Mouse (Mus musculus) layer of hippocampus, adult 9-10 months (tissue): Measurements from ENCODE around the gene Scarf2.

Experiments used
- DNase-seq: peaks from one replicate; pipeline ENCODE4 v3.0.0; 2022; ENCODE audit warnings: low spot score

Scarf2 gene

DNA sequence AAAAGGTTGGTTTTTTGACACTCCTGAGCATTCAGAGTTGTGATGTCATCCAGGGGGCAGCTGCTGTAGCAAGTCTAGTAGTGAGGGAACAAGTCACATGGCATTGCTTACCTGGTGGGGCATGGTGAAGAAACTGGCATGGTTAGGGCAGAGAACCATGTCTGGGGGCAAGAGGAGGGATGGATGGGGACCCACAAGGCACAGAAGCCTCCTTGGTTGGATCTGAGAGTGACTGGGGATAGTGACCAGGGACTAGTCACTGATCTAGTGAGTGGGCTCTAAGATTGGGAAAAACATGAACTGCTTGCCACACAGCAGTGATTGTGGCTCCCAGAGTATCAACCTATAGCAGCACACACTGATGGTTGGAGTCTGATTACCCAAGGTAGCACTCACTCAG is 2.5 kb downstream of the Scarf2 start:
- no peak for DNase-seq

DNA sequence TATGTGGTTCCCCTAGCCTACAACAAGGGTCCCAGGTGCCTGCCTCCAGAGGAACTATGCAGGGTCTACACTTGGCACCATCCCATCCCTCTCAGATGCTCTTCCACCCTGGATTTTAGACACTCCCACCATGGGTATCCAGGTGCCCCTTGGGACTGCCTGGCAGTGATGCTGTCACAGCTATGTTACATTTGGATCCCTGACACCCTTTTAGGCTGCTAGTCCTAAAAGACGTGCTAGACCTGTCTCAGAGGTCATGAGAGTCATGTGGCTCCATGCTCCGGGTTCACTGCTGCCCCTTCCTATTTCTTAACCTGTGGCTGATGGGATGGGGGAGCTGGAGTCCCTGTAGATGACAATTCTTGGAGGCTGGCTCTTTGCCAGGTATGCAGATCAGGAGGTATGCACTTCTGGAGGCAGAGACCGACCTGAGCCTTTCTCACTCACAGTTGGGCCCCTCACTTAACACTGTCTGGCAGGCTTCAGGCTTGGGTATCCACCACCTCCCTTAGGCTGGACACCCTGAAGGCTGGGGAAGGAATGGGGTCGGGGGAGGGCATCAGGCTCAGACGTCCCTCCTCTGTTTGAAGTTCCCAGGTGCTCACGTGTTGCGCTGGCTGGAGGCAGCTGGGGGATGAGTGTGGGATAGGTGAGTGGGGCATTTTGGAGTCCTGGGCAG is 4.8 kb downstream of the Scarf2 start:
- no peak for DNase-seq

DNA sequence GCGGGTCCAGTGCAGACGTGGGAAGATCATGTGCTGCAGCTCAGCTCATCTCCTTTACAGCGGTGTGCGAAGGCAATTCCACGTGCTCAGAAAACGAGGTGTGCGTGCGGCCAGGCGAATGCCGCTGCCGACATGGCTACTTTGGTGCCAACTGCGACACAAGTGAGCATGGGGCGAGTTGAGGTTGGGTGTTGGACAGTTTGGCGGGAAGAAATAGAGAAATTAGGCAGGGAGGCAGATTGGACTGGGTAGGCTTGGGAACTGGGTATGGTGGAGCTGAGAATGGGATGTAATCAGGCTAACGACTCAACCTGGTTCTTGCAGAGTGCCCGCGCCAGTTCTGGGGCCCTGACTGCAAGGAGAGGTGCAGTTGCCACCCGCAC is 5.4 kb downstream of the Scarf2 start:
- no peak for DNase-seq

DNA sequence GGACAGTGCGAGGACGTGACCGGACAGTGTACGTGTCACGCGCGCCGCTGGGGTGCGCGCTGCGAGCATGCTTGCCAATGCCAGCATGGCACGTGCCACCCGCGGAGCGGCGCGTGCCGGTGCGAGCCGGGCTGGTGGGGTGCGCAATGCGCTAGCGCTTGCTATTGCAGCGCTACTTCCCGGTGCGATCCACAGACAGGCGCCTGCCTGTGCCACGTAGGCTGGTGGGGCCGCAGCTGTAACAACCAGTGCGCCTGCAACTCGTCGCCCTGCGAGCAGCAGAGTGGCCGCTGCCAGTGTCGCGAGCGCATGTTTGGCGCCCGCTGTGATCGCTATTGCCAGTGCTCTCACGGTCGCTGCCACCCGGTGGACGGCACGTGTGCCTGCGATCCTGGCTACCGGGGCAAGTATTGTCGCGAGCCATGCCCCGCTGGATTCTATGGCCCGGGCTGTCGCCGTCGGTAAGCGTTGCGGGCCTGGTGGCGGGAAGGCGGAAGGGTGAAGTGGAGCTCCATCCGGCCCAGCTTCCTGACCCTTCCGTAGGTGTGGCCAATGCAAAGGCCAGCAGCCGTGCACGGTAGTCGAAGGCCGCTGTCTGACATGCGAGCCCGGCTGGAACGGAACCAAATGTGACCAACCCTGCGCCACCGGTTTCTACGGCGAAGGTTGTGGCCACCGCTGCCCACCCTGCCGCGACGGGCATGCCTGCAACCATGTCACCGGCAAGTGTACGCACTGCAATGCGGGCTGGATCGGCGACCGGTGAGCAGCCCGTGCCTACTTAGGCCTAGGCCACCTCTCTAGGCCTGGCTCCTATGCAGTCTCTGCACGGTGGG is 6.0 kb downstream of the Scarf2 start:
- DNase-seq, result no peak

DNA sequence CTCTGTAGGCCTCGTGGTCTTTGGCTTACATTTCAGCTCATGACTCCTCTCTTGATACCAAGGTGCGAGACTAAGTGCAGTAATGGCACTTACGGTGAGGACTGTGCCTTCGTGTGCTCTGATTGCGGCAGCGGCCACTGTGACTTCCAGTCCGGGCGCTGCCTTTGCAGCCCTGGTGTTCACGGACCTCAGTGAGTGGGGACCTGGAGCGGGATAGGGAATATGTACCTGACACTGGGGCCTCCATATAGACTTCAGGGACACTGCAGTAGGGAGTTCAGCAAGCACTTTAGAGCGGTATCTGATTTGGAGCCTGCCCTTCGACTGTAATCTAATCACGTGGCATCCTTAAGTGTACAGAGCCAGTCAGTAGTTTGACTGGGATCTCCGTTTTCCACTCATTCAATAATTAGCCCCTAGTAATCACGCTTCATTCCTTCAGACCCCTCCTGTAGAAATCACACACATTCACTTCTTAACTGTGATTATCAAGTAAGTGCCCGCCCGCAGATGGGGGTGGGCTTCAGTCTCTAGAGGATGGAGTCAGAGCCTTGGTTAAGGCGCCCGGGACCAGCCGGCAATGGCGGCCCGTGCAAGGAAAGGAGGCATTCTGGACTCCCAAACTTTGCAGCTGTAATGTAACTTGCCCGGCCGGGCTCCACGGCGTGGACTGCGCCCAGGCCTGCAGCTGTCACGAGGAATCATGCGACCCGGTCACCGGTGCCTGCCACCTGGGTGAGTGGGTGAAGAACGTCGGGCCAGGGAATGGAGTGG is 6.8 kb downstream of the Scarf2 start:
- DNase-seq, result no peak

DNA sequence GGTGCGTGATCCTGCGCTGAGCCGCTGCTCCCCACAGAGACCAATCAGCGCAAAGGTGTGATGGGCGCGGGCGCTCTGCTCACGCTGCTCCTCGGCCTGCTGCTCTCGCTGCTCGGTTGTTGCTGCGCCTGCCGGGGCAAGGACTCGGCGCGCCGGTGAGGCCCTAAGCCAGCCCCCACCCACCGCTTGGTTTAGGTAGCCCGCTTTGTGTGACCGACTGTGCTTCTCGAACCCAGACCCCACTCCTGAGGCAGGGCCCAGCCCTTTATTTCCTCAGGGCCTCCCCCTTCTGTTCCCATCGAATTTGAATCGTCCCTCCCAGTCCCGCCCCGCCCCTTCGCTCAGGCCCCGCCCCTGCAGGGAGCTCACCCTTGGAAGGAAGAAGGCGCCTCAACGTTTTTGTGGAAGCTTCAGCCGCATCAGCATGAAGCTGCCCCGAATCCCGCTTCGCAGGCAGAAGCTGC is 7.4 kb downstream of the Scarf2 start:
- no peak for DNase-seq

DNA sequence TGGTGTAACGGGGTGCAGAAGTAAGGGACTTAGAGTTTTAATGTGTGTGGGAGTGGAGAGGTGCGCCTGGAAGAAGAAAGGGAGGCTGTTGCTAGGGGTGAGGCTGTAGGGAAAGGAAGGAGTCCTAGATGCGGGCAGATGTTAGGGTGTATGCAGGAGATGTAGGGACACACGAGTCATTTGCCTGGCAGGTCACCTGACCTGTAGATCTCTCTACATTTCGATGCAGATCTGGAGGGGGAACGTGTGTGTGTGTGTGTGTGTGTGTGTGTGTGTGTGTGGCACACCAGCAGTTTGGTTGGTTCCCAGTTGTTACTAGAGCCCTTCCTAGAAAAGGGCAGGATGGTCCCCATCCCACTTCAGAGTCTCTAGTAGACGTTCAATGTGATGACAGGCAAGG is 7.9 kb downstream of the Scarf2 start:
- DNase-seq, result no peak

DNA sequence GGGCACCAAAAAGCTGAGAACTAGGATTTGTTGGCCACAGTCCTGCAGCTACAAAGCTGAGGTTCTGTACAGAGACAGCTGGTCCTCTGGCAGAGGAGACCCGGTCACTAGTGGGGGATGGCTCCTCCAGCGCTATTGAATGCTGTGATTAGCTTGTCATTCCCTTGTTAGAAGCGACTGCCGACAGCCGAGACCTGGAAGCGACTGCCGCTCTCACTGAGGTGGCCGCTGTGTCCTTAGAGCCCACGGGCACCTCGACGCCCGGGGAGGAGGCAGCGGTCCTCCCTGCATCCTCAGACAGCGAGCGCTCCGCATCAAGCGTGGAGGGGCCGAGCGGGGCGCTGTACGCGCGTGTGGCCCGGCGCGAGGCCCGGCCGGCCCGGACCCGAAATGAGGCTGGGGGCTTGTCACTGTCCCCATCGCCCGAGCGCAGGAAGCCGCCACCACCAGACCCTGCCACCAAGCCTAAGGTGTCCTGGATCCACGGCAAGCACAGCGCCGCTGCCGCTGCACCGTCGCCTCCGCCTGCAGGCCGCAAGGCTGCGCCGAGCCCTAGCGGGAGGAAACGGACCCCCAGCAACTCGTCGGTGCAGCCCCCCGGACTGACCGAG is 9.6 kb downstream of the Scarf2 start:
- DNase-seq, result no peak

DNA sequence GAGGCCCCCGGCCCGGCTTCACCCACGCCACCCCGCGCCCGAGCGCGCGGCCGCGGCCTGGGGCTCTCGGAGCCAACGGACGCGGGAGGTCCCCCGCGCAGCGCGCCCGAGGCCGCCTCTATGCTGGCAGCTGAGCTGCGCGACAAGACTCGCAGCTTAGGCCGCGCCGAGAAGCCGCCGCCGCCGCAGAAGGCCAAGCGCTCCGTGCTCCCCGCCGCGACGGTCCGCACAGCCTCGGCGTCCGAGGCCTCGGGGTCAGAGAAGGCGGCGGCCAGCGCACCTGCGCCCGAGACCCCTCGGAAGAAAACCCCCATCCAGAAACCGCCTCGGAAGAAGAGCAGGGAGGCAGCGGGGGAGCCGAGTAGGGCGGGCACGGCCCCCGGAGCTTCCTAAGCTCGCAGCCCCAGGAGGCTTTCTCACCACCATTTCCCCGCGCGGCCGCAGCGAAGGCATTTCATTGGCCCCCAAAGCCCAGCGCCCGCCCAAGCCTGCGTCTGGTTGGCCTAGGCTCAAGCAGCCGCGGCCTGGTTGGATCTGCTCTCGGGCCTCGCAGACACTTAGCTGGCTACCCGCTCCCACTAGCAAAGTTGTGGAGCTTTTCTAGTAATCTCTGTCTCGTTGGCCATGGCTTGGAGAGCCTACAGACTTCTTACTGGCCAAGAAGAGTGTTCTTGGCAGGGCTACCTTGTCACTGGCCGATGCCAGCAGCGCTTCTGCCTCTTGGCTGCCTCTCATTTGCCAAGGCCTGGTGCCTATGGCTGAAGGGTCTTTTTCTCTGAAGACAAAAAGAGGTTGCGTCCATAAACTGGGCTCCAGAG is 10.3 kb downstream of the Scarf2 start:
- peak; percentile 55 for DNase-seq

DNA sequence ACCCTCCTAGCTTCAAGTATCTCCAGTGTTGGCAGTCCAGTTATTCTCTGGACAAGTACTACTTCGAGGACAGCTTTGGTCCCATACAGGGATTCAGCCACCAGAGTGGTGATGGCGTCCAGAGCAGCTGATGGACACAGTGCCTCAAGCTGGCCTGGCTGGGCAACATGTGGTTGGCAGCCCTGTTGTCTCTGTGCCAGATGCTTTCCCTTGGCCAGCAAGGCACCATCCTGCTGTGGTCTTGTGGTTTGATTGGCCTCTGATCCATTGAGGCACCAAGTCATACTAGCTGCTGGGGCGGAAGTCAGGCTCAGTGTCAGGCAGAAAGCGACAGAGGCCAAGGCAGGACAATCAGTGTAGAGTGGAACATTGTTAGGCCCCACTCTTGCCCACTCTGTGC is 12.0 kb downstream of the Scarf2 start:
- no peak for DNase-seq

DNA sequence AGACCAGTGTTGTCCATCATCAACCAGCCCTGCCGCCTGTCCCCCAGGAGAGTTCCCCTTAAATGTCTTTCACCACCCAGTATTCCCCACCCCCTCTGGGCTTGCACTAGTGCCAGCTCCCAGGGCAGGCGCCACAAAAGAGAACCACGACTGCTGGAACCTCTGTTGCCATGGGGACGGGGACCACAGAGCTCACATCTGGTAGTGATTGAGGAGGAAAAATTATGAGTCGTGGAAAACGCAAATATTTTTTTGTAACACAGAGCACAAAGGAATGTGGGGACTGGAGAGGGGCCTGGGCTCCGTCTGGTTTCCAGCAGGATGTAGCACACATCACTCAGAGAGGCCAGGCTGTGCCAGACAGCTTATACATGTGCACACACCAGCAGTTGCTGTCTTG is 12.6 kb downstream of the Scarf2 start:
- DNase-seq, result no peak

DNA sequence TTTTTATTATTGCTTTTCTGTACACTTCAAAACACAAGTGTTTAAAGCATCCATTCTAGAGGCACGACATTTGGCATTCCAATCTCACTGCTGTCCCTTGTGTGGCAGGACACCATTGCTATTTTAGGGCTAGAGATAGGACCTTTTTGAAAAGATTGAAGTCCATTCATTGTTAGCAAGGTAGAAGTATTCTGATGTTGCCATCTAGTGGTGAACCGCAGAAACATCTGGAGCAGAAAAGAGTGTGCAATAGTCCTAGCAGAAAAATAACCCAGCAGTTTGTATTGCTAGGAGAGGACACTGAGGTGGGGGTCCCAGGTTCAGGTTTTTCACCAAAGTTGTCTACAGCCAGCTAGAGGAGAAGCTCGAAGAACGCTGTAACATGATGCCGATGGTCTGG is 15.0 kb downstream of the Scarf2 start:
- DNase-seq, result no peak

DNA sequence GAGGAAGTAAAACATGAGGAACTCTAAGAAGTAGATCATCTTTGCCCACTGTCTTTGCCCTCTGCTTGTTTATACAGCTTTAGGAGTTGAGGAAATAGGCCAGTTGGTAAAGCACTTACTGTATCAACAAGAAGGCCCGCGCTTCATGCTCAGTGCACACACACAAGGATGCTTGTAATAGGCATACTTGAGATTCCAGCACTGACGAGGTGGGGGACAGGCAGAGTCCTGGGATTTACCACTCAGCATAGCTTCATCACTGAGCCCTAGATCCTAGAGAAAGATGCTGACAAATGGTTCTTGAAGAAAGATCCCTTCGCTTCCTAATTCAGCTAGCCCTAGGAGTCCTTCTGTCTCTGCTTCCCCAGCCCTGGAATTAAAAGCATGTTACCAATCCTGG is 16.1 kb downstream of the Scarf2 start:
- DNase-seq, result no peak

DNA sequence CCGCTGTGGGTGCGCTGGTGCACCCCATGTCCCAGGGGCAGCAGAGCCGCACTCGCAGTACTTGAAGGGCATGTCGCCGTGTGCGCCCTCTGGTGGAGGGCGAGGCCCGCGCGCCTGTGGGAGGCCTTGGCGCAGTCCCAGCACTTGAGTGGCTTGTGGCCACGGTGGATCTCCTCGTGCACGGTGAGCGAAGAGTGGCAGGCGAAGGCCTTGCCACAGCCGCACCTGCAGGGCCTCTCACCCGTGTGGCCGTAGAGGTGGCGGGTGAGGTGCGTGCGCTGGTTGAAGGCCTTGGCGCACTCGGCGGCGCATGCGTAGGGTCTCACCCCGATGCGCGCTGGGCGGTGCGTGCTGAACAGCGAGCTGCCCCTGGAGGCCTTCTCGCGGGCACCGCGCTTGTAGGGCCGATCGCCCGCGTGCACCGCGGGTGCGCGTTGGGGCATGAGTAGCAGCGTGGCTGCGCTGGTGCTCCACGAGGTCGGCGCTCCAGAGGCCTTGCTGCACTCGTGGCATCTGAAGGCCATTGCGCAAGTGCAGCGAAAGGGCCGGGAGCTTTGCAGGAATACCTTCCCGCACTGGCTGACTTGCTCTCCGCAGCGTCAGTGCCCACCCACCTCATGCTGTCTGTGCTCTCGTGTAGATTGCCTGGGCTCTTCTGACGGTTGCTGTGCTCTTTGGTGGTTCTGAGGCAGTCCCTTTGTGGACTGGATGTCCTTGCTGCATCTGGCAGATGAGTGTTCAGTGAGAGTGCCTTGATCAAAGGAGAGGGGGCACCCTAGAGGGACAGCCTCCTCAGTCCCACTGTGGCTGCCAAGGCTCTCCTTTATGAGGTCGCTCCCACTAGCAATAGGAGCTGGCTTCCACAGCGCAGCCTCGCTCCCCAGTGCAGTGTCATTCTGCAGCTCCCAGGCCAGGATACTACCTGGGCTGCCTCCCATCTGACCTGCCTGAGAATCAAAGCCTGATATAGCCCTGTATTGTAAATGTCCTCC is 18.6 kb downstream of the Scarf2 start:
- DNase-seq, result no peak

DNA sequence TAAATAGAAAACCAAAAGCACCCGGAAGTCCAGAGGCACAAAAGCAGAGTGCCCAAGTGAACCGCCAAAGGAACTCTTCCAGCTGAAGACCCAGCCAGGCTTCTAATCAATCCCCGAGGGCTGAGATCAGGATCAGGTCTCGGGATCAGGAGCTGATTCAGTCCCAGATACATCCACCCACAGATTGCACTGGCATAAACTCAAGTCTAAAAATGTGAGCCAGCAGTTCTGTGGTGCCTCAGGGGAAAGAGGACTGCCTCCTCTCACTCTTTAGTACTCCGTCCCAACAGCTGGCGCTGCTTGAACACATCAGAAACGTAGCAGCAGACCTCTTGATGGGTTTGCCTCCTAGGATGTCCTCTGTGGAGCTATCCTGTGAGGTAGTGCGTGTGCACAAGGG is 19.4 kb downstream of the Scarf2 start:
- no peak for DNase-seq

DNA sequence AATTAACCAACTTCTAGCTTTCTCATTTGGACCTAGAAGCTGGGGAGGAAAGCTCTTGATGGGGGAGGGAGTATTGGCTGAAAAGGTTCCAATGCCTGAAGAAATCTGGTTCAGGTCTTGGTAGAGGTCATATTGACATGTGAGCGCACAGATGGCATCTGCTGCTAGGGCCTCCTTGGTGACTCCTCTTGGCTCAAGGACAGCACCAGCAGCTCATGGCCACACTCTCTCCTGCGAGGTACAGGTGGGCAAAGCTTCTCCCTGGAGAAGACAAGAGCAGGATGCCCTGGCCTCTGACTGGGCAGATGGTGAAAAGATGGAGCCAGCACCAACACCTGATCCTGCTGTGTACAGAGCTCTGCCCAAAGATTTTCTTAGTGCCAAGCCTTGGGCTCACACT is 29.4 kb downstream of the Scarf2 start:
- no peak for DNase-seq

DNA sequence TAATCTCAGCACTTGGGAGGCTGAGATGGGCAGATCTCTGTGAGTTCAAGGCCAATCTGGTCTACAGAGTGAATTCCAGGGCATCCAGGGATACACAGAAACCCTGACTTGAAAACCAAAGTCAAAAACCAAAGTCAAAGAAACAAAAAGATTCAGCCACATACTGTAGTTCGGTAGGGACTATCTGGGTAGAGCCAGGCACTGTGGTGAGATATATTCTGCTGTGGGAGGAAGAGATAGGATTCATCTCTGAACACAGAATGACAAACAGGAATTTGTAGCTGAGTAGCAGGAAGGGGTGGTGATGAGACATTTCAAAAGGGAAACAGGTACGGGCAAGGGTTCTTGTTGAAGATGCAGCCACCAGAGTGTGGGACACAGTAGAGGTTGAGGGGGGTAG is 31.1 kb downstream of the Scarf2 start:
- DNase-seq, result no peak

DNA sequence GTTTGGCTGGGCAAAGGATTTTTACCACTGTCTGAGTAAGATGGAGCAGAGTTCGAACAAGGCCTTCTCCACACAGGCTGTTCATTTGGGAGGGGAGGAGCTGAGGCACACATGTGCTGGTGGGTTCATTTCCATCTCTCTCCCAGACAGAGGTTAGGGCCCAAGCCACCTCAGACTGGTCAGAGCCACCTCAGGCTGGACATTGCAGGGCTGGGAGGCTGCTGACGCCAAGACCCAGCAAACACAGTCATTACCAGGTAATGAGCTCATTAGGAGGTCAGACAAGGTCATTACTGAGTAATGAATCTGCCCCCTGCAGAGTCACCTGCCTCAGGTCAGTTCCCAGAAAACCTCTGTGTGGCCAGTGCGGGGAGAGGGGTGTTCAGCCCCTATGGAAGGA is 31.8 kb downstream of the Scarf2 start:
- no peak for DNase-seq

DNA sequence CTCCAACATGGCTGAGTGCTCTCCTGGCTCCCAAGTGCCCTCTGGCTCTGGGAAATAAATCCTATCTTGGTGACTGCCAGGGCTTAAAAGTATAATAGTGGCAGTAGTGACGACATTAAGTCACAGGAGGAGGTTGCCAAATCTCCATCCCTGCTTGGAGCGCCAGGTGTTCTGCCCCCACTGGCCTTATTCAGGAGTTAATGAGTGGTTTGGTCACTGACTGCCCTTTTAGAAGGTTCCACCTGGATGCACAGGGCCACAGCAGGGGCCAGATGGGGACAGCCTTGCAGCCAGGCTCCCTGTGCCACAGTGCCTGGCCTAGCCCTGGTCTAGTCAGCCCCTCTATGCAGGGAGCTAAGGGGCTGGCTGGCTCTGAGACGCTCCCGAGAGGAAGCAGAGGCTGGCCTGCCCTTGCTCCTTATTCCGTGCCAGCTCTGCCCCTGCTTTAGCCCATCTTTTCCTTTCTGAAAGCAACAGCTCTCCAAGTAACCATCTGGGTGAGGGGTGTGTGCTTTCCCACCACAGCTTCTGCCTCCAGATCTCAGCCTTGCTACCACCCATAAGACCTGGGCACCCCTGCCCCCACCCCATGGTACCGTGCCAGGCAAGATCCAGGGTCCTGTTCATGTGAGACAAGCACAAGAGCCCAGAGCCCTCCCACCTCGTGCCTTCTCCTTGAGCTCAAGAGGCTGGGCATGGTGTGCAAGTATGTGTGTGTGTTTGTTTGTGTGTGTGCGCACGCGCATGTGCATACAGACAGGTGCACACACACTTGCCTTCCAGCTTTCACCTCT is 33.5 kb downstream of the Scarf2 start:
- DNase-seq, result no peak

DNA sequence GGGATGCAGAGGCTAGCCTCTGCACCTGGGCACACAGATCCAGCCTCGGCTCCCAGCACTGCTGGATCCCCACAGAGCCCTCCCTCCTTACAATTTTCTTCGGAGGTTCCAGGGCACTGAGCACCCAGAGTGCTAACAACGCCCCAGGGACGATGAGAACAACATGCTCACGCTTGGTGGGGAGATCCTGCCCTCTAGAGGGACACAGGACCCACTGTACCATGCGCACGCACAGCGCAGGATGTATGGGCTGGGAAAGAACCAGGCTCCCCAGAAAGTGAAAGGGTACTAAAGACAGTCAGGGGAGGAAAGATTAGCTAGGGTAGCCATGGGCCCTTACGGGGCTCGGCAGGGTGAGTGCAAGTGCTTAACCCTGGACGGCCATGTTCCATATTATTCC is 34.7 kb downstream of the Scarf2 start:
- DNase-seq, result no peak
